Mouse (Mus musculus): ENCODE measurements around the gene Pak1ip1.
A peak's percentile ranks its signal among the peaks of the same experiment; 100 is the strongest.

The Pak1ip1 gene

DNA sequence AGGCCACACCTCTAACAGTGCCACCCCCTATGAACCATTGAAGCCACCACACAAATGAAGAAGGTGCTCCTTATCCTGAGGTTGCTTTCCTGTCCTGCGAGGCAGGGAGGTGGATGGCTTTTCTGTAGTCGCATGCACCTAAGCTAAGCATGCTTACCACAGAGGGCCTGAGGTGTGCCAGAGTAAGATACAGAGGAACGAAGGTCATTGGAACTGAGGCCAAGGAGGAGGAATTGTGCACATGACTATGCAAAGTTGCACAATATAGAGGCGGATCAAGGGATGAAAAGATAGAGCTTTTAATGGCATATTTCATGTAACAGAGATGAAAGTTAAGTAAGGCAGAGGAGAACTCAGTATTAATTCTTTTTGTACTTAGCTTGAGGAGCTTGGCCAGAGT lies 5.4 kb downstream of the Pak1ip1 start:
- no peak for DNase-seq (ENCODE audit: low spot score in 2 of 2)

GRCm38 (mm10) chr13:41008271-41008670 lies 7.4 kb downstream of the Pak1ip1 start:
- no peak for DNase-seq (ENCODE audit: low spot score in 2 of 2)

DNA sequence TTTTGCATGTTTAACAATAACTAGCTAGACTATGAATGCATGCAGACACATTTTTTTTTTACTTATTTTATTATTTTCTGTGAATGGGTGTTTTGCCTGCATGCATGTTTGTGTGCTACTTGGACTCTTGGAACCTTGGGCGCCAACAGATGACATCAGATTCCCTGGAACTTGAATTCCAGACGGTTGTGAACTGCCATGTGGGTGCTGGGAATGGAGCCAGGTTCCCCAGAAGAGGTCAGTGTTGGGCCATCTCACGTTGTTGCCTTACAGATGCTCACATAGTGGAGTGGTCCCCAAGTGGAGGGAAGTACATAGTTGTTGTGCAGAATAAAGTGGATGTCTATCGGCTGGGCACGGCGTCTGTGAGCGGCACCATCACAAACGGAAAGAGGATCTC lies 8.1 kb downstream of the Pak1ip1 start:
- DNase-seq (ENCODE audit: low spot score in 2 of 2) = no peak

- peak; percentile 93 to 94 for DNase-seq (ENCODE audit: low spot score in 2 of 2)
Measured at GRCm38 (mm10) chr13:41015829-41016634, 15.2 kb downstream of the Pak1ip1 start, which contains the start of gene Tmem14c. Gene Tmem14c (plus strand): TSS chr13:41016292.

GRCm38 (mm10) chr13:41016797-41017405 lies 16.1 kb downstream of the Pak1ip1 start:
- DNase-seq (ENCODE audit: low spot score in 2 of 2) = peak in 1 of 2 experiments; percentile 3

- DNase-seq (ENCODE audit: low spot score in 2 of 2) = no peak
Measured at GRCm38 (mm10) chr13:41017832-41018231, 17.0 kb downstream of the Pak1ip1 start.

- DNase-seq (ENCODE audit: low spot score in 2 of 2) = no peak
Measured at GRCm38 (mm10) chr13:41018236-41018635, 17.4 kb downstream of the Pak1ip1 start.

GRCm38 (mm10) chr13:41018756-41019591 lies 18.2 kb downstream of the Pak1ip1 start:
- no peak for DNase-seq (ENCODE audit: low spot score in 2 of 2)

GRCm38 (mm10) chr13:41020494-41020893 lies 19.7 kb downstream of the Pak1ip1 start:
- no peak for DNase-seq (ENCODE audit: low spot score in 2 of 2)

DNA sequence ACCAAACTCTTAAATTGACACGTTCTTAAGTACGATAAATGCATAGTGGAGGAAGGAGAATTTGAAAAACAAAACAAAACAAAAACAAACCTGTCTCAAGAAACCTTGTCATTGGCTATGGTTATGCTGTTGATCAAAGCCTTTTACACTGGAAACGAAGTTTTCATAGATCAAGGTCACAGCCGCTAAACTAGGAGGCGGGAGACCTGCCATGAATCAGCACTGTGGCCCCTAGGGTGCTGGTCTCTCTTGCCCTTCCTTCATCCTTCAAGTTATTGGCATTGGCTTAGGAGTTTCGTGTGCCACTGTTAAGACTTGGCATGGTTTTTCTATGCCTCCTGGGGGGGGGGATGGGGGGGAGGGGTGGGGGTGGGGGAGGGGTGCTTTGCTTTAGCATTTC lies 20.8 kb downstream of the Pak1ip1 start:
- DNase-seq (ENCODE audit: low spot score in 2 of 2) = no peak

GRCm38 (mm10) chr13:41022099-41022498 lies 21.3 kb downstream of the Pak1ip1 start:
- DNase-seq (ENCODE audit: low spot score in 2 of 2) = no peak

GRCm38 (mm10) chr13:41030098-41030497 lies 29.3 kb downstream of the Pak1ip1 start:
- DNase-seq (ENCODE audit: low spot score in 2 of 2) = no peak

GRCm38 (mm10) chr13:41042511-41042910 lies 41.7 kb downstream of the Pak1ip1 start:
- peak in 1 of 2 experiments; percentile 15 for DNase-seq (ENCODE audit: low spot score in 2 of 2)

GRCm38 (mm10) chr13:41045901-41046300 lies 45.1 kb downstream of the Pak1ip1 start:
- DNase-seq (ENCODE audit: low spot score in 2 of 2) = no peak

- DNase-seq (ENCODE audit: low spot score in 2 of 2) = no peak
Measured at GRCm38 (mm10) chr13:41047280-41047679, 46.5 kb downstream of the Pak1ip1 start.

GRCm38 (mm10) chr13:41051965-41052364 lies 51.1 kb downstream of the Pak1ip1 start:
- no peak for DNase-seq (ENCODE audit: low spot score in 2 of 2)

All from frontal cortex, postnatal 36 days (tissue).